Mouse (Mus musculus): ENCODE data around the gene Zfp616.

Gene Zfp616

GRCm38 (mm10) chr11:74069655-74070054, at the start of gene Zfp616:
Gene Zfp616 (plus strand): TSS chr11:74069955.
- no peak for DNase-seq (ENCODE audit: extremely low read depth, low read depth)

DNA sequence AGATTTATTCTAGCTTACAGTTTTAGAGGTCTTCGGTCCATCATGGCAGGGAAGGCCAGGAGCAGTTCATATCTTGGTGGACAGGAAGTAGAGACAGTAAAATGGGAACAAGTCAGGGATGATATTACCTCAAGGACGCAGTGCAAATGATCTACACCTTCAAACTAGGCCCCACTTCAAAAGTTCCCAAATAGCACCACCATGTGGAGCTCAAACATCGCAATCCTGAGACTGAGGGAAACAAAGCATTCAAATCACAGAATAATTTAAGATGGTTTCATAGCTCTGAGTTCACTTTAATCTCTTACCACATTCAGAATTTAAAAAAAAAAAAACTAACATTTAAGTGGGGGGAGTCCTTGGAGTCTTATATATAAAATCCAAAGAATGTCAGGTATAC, 18.4 kb upstream of the Zfp616 start:
- no peak for DNase-seq (ENCODE audit: extremely low read depth, low read depth)

DNA sequence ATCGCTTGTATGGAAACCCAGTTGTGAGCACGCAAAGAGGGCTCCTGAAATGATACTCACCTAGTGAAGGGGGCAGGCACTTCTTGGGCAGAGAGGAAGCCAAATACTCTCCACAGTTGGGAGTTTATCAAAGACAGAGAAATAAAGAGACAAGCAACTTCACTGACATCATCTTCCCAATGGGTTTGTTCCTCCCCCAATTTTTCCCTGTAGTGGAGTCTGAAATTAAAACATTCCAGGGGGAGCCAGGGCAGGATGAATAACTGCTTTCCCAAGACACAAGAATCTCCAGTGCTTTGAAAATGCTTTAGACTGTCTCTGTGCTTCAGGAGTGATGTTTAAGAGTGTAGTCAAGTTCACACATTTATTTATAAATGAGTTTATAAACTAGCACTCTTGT, 13.3 kb upstream of the Zfp616 start, which contains the start of the genes Olfr139 and Olfr399:
Gene Olfr139 (minus strand): TSS at position 101 of the 400 bp plus-strand sequence.
Gene Olfr399 (minus strand): TSS at position 165 of the 400 bp plus-strand sequence.
- no peak for DNase-seq (ENCODE audit: extremely low read depth, low read depth)

DNA sequence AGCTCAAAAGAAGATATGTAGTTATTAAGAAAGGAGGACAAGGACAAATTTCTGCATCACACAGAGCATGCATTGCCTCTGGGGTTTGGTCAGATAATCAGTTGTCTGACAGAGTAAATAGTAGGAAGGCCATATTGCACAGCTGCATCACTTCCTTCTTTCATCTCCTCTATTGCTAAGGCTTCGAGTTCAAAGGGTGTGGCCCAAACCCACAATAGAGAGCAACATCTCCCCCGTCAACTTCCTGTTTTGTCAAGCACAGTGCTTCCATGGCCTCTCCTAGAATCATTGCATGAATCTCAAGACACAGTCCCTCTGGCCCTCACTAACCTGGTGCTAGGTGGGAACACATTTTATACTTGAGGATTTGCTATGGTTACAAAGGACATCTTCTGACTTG, 31.0 kb downstream of the Zfp616 start:
- peak; percentile 45 for DNase-seq (ENCODE audit: extremely low read depth, low read depth)

- DNase-seq (ENCODE audit: extremely low read depth, low read depth), result peak; percentile 6
These were observed 31.8 kb downstream of the Zfp616 start for GRCm38 (mm10) chr11:74101507-74101906.

- no peak for DNase-seq (ENCODE audit: extremely low read depth, low read depth)
These were observed 35.3 kb downstream of the Zfp616 start for GRCm38 (mm10) chr11:74105066-74105465.

- no peak for DNase-seq (ENCODE audit: extremely low read depth, low read depth)
These were observed 43.7 kb downstream of the Zfp616 start, which contains the start of gene Olfr401 for GRCm38 (mm10) chr11:74113412-74113811. Gene Olfr401 (plus strand): TSS chr11:74113712.
